Mouse (Mus musculus) cerebellum, adult 2 months (tissue): ENCODE results near the gene Schip1. TPM values are rescaled to one million over a fixed set of nuclear protein-coding genes. Genes with fewer than 3 reads are reported as not detected.

ENCODE experiments used
- DNase-seq, 2 experiments: peaks; one replicate each; pipeline ENCODE4 v3.0.0; 2021
- H3K27ac ChIP-seq: fragments of 200-500 bp; 2 replicates; pipeline ENCODE4 v1.5.1; 2012; ENCODE audit warnings: low read length, control low read depth, inconsistent platforms; ENCODE audit not compliant: insufficient read depth
- H3K27me3 ChIP-seq: fragments of 200-500 bp; 2 replicates; pipeline ENCODE4 v1.6.1; 2012; ENCODE audit warnings: inconsistent platforms, mild to moderate bottlenecking, low read length, moderate library complexity; ENCODE audit not compliant: control insufficient read depth, insufficient read depth
- H3K4me1 ChIP-seq: fragments of 200-500 bp; 2 replicates; pipeline ENCODE4 v1.6.1; 2011; ENCODE audit warnings: low read length; ENCODE audit not compliant: control insufficient read depth, insufficient read depth
- H3K4me3 ChIP-seq: fragments of 200-500 bp; replicated peaks from 2 replicates; pipeline ENCODE3; 2011; ENCODE audit warnings: mild to moderate bottlenecking, low read depth, low read length, control low read depth; ENCODE audit not compliant: insufficient read depth
- CTCF ChIP-seq: fragments of 200-500 bp; IDR thresholded peaks from 2 replicates; pipeline ENCODE4 v1.5.1; 2011; ENCODE audit warnings: low read depth, mild to moderate bottlenecking, control low read depth, low read length, moderate library complexity, borderline replicate concordance; ENCODE audit not compliant: insufficient read depth
- POLR2A ChIP-seq: fragments of 200-500 bp; IDR thresholded peaks from 2 replicates; pipeline ENCODE4 v1.6.1; 2011; ENCODE audit warnings: low read length, control low read depth, borderline replicate concordance; ENCODE audit not compliant: insufficient read depth
- WGBS: fragments of 180-500 bp; shearing (Covaris S2); methylation state at CpG from one replicate; pipeline ENCODE4 v1.1.7; 2018; 5-methylcytosine and 5-hydroxymethylcytosine counted together
- polyA plus RNA-seq: library from polyadenylated mRNA; depleted of rRNA; stranded (reverse); fragments of >200 nt; gene quantifications from 2 replicates; pipeline ENCODE4 v1.2.3, GENCODE M21; 2012

The Schip1 gene
- polyA plus RNA-seq, 1 experiment, result 208 TPM

- no peak overlapping the region for H3K4me3 ChIP-seq
- TF ChIP-seq POLR2A (no peak), CTCF (no peak)
- WGBS, result 91% methylated on average over 3 of the region's 3 CpGs
- no peaks in the 10 kb centered on the region for H3K27me3 ChIP-seq
- no peak for DNase-seq
- H3K27ac ChIP-seq, result no peak overlapping the region
- no peaks in the 10 kb centered on the region for H3K4me1 ChIP-seq
These were observed 585.6 kb downstream of the Schip1 start for GRCm38 (mm10) chr3:68650251-68650650.

- Histone ChIP-seq H3K4me3 (no peak overlapping the region), H3K27ac (no peak overlapping the region), H3K27me3 (no peaks in the 10 kb centered on the region), H3K4me1 (no peaks in the 10 kb centered on the region)
- TF ChIP-seq POLR2A, result no peak
- no peak for TF ChIP-seq CTCF
- WGBS, result 92% methylated on average over 4 of the region's 4 CpGs
- DNase-seq, result no peak
These were observed 592.2 kb downstream of the Schip1 start for GRCm38 (mm10) chr3:68656607-68657352.

- Histone ChIP-seq H3K27me3 (no peaks in the 10 kb centered on the region), H3K4me3 (no peak overlapping the region), H3K4me1 (no peaks in the 10 kb centered on the region), H3K27ac (no peak overlapping the region)
- no peak for TF ChIP-seq POLR2A
- no peak for TF ChIP-seq CTCF
- no peak for DNase-seq
- WGBS, result 52% methylated on average over 9 of the region's 9 CpGs
These were observed 593.1 kb downstream of the Schip1 start for GRCm38 (mm10) chr3:68657589-68658245.

- WGBS, result 99% methylated on average over 6 of the region's 6 CpGs
- no peak overlapping the region for H3K4me3 ChIP-seq
- no peak for DNase-seq
- TF ChIP-seq CTCF, result no peak
- no peak for TF ChIP-seq POLR2A
- H3K27me3 ChIP-seq, result no peaks in the 10 kb centered on the region
- no peaks in the 10 kb centered on the region for H3K4me1 ChIP-seq
- H3K27ac ChIP-seq, result no peak overlapping the region
These were observed 595.4 kb downstream of the Schip1 start for GRCm38 (mm10) chr3:68659996-68660395.

- peak in 1 of 2 experiments; percentile 4 for DNase-seq
- Histone ChIP-seq H3K4me3 (no peak overlapping the region), H3K4me1 (no peaks in the 10 kb centered on the region), H3K27me3 (no peaks in the 10 kb centered on the region), H3K27ac (no peak overlapping the region)
- 18% methylated on average over 4 of the region's 4 CpGs for WGBS
- TF ChIP-seq POLR2A (no peak), CTCF (no peak)
These were observed 595.9 kb downstream of the Schip1 start for GRCm38 (mm10) chr3:68660538-68660937.

- no peak overlapping the region for H3K27ac ChIP-seq
- WGBS, result 84% methylated on average over 5 of the region's 5 CpGs
- H3K4me1 ChIP-seq, result no peaks in the 10 kb centered on the region
- no peaks in the 10 kb centered on the region for H3K27me3 ChIP-seq
- DNase-seq, result no peak
- TF ChIP-seq POLR2A (no peak), CTCF (no peak)
- H3K4me3 ChIP-seq, result no peak overlapping the region
These were observed 597.8 kb downstream of the Schip1 start for GRCm38 (mm10) chr3:68662386-68662785.

GRCm38 (mm10) chr3:68664337-68664736 is 599.7 kb downstream of the Schip1 start:
- H3K4me3 ChIP-seq, result no peak overlapping the region
- no peak for DNase-seq
- TF ChIP-seq CTCF (no peak), POLR2A (no peak)
- 65% methylated on average over 6 of the region's 6 CpGs for WGBS
- no peaks in the 10 kb centered on the region for H3K27me3 ChIP-seq
- H3K27ac ChIP-seq, result no peak overlapping the region
- no peaks in the 10 kb centered on the region for H3K4me1 ChIP-seq

- no peak overlapping the region for H3K4me3 ChIP-seq
- 94% methylated on average over 7 of the region's 7 CpGs for WGBS
- no peak for TF ChIP-seq CTCF
- no peak for TF ChIP-seq POLR2A
These were observed 601.8 kb downstream of the Schip1 start for GRCm38 (mm10) chr3:68666377-68666776.

More at GRCm38 (mm10) chr3:68666377-68666776, 601.8 kb downstream of the Schip1 start:
- DNase-seq, result no peak
- no peak overlapping the region for H3K27ac ChIP-seq
- H3K4me1 ChIP-seq, result no peaks in the 10 kb centered on the region
- H3K27me3 ChIP-seq, result no peaks in the 10 kb centered on the region
